Mouse (Mus musculus): ENCODE results near the gene Phpt1.

GRCm38 (mm10) chr2:25621229-25622200 is 46.5 kb upstream of the Phpt1 start, which contains the start of gene Tmem141:
- TF ChIP-seq CTCF (IDR thresholded peaks at IDR 0.05; ENCODE audit: borderline replicate concordance, insufficient read depth, low read depth, low read length) (peak; percentile 87), POLR2A (IDR thresholded peaks at IDR 0.05; ENCODE audit: borderline replicate concordance, insufficient read depth, low read length) (peak; percentile 78; the same call in 1 of the 2 replicates)

Measured in cerebellum, adult 2 months (tissue).